Mouse (Mus musculus) liver, embryonic 15.5 days (tissue): ENCODE results near the gene Mrln. TPM values are rescaled to one million over a fixed set of nuclear protein-coding genes. Genes with fewer than 3 reads are reported as not detected.
A peak's percentile ranks its signal among the peaks of the same experiment; 100 is the strongest.

Source experiments
- ATAC-seq: fragments of 200-750 bp; cut with Nextera tagmentation; 2 replicates; pipeline ENCODE4 v1.8.0; 2017; ENCODE audit warnings: moderate number of reproducible peaks, mild to moderate bottlenecking, moderate library complexity; ENCODE audit not compliant: insufficient read depth
- H3K27ac ChIP-seq: fragments of 300-500 bp; sonication (generic); replicated peaks from 2 replicates; pipeline ENCODE4 v1.5.1; 2015; ENCODE audit warnings: mild to moderate bottlenecking, inconsistent platforms
- H3K27me3 ChIP-seq: fragments of 300-500 bp; sonication (generic); 2 replicates; pipeline ENCODE4 v1.6.1; 2015; ENCODE audit warnings: mild to moderate bottlenecking, inconsistent platforms
- H3K36me3 ChIP-seq: fragments of 300-500 bp; sonication (generic); replicated peaks from 2 replicates; pipeline ENCODE4 v1.6.1; 2015; ENCODE audit warnings: moderate library complexity, mild to moderate bottlenecking, inconsistent platforms
- H3K4me1 ChIP-seq: fragments of 300-500 bp; sonication (generic); replicated peaks from 2 replicates; pipeline ENCODE4 v1.6.1; 2015; ENCODE audit warnings: inconsistent platforms
- H3K4me2 ChIP-seq: fragments of 300-500 bp; sonication (generic); 2 replicates; pipeline ENCODE4 v1.6.1; 2015; ENCODE audit warnings: moderate library complexity, mild to moderate bottlenecking, inconsistent platforms
- H3K4me3 ChIP-seq: fragments of 300-500 bp; sonication (generic); replicated peaks from 2 replicates; pipeline ENCODE4 v1.5.1; 2015; ENCODE audit warnings: mild to moderate bottlenecking, inconsistent platforms
- H3K9ac ChIP-seq: fragments of 300-500 bp; sonication (generic); 2 replicates; pipeline ENCODE4 v1.6.1; 2015; ENCODE audit warnings: moderate library complexity, mild to moderate bottlenecking, inconsistent platforms
- H3K9me3 ChIP-seq: fragments of 300-500 bp; sonication (generic); replicated peaks from 2 replicates; pipeline ENCODE4 v1.6.1; 2016; ENCODE audit warnings: inconsistent platforms
- WGBS: fragments of 180-500 bp; shearing (Covaris S2); methylation state at CpG from one replicate; pipeline ENCODE4 v1.1.7; 2015; ENCODE audit warnings: mixed read lengths; ENCODE audit not compliant: insufficient replicate concordance; 5-methylcytosine and 5-hydroxymethylcytosine counted together
- polyA plus RNA-seq: library from polyadenylated mRNA; unstranded; fragments of >200 nt; fragmentation: Nextera tagmentation; extraction: Ambion mirVana; gene quantifications from 2 replicates; pipeline ENCODE4 v1.2.1, GENCODE M21; 2015

Mrln gene
- polyA plus RNA-seq: 1.2 TPM in 1 of 2 replicates, not detected in the other

DNA sequence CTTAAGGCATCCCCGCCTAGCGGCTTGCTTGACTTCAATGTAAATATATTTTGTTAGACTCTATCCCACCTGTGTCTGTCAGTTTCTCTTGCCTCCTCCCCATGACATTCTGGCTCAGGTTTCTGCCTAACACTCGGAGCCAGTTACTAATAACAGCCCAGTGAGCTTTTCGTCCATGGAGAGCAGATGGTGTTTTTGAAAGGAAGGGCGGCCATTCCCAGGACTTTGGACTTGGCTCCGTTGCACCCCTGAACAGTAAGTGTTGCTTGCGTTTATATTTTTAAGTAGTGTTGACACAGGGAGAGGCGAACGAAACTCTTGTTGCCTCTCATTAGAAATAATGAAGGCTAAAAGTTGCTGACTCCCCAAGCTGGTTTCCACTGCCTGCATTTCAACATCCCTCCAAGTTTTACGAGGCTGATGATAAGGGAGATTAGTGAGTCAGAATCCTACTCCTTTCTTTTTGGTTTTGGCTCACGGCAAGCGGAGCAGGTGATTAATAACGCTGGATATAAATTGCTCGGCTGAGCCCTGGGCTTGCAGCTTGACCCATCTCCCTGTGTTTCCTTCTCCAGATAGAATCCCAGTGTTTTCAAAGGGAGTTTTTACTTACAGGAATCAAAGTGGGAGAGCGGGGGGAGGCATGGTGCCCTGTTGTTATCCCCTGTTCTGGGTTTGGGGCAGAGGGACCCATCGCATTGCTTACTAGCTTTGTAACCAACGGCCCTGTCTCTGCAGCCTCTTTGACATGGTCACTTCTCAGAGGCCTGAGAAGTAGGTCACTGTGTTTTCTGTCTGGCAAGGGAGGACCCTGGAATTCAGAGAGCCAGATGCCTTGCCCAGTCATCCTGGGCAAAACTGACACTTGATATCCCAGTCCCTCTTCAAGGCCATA is at the start of gene Mrln:
TSS of gene Mrln (plus strand) at position 160 of the 895 bp plus-strand sequence.
- Histone ChIP-seq H3K4me3 (no peak within 1 kb of the TSS), H3K9me3 (no peaks in the 10 kb centered on the region), H3K4me2 (peak within 1 kb of the TSS; percentile 6; the same call in 1 of the 2 replicates), H3K4me1 (no peaks in the 10 kb centered on the region), H3K9ac (no peak within 1 kb of the TSS), H3K36me3 (no peaks in the 10 kb centered on the region), H3K27ac (no peak within 1 kb of the TSS), H3K27me3 (no peaks in the 10 kb centered on the region)
- 65% methylated on average over 17 of the region's 17 CpGs for WGBS
- no peak for ATAC-seq

DNA sequence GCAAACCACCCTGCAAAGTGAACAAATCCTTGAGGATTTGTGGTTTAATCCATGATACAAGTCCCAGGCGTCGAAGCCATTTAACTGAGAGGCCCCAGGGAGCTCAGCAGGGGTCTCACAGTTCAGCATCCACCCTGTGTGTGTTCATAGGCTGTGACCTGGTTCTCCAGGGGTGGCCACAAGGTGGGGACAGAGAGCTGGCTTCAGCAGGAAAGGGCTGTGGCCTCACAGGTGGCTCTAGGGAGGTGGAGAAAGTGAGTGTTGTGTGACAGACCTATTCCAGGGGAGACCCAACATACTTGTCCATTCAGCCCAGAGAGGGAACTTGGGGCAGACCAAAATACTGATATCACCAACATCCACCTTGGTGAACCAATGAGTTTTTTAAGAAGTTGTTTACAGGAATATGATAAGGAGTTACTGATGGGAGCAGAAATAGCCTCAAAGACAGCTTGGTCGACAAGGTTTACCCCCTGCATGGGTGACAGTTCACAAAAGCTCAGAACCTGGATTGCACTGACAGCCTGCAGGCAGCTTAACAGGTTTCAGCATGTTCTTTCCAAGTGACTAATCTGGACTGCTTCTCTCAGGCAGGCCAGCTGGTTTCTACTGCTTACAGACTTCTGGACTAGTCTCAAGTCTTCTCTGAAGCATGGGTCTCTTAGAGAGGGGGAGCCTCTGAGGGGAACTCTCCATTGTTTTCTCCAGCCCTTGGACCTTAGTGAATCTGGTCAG is 47.9 kb upstream of the Mrln start:
- H3K4me3 ChIP-seq: no peak overlapping the region
- no peak overlapping the region for H3K9ac ChIP-seq
- no peaks in the 10 kb centered on the region for H3K4me1 ChIP-seq
- WGBS: 83% methylated on average over 3 of the region's 3 CpGs
- peaks cover 72% of the 10 kb centered on the region for H3K36me3 ChIP-seq
- no peak overlapping the region for H3K27ac ChIP-seq
- no peak overlapping the region for H3K4me2 ChIP-seq
- no peaks in the 10 kb centered on the region for H3K27me3 ChIP-seq
- H3K9me3 ChIP-seq: no peaks in the 10 kb centered on the region
- peak; percentile 12; the same call in 1 of the 2 replicates for ATAC-seq

DNA sequence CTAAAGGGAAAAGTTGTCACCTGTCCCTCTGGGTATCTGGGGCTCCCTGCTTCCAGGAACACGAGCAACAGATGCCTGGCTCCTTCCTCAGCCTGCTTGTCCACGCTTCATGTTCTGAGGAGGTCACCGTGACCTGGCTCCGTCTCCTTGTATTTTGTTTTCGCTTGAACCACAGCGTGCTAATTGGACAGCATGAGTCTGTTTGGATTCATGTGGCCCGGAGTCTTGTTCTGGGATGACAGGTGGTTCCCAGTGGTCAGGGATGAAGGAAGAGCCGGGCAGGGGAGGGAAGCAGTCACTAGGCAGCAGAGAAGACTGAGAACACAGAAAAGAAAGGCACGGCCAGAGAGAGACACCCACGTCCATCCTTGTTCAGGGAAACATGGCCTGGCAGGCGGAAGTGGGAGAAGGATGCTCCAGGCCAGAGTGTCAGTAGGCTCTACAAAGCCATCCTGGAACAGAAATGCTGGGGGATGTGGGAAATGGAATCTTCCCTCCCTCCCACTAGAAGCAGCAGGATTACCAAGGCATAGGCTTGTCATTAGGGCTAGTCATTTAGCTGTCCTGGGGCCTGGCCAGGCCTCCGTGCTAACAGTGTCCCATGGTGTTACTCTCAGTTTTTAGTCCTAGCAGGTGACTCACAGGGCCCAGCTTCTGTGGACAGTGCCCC is 44.7 kb upstream of the Mrln start:
- 78% methylated on average over 12 of the region's 12 CpGs for WGBS
- H3K27me3 ChIP-seq: no peaks in the 10 kb centered on the region

DNA sequence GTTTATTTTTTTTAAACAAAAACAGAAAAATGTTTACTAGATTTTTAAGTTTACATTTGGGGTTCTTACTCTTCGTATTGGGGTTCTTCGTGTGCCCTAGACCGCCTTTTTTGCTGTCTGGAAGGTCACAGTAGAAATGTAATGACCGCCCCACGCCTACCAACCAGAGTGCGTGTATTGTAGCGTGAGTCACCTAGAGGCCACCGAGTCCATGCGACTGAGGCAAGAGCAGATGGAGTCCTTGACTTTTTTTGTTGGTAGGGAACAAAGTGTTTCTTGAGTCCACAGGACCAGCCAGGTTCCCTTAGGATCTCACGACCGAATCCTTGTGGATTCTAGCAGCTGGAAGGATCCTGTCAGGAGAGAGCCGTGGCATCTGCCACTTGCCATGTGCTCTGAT is 43.7 kb upstream of the Mrln start:
- no peaks in the 10 kb centered on the region for H3K27me3 ChIP-seq
- no peak overlapping the region for H3K4me2 ChIP-seq
- no peak overlapping the region for H3K4me3 ChIP-seq
- ATAC-seq: no peak
- H3K9ac ChIP-seq: no peak overlapping the region
- WGBS: 89% methylated on average over 12 of the region's 12 CpGs
- H3K9me3 ChIP-seq: no peaks in the 10 kb centered on the region
- H3K27ac ChIP-seq: no peak overlapping the region
- no peaks in the 10 kb centered on the region for H3K4me1 ChIP-seq
- peaks cover 38% of the 10 kb centered on the region for H3K36me3 ChIP-seq

More for the DNA sequence above, 44.7 kb upstream of the Mrln start:
- H3K27ac ChIP-seq: no peak overlapping the region
- H3K36me3 ChIP-seq: peaks cover 47% of the 10 kb centered on the region
- H3K4me1 ChIP-seq: no peaks in the 10 kb centered on the region
- no peak overlapping the region for H3K9ac ChIP-seq
- H3K4me2 ChIP-seq: no peak overlapping the region
- no peaks in the 10 kb centered on the region for H3K9me3 ChIP-seq
- ATAC-seq: no peak
- H3K4me3 ChIP-seq: no peak overlapping the region

DNA sequence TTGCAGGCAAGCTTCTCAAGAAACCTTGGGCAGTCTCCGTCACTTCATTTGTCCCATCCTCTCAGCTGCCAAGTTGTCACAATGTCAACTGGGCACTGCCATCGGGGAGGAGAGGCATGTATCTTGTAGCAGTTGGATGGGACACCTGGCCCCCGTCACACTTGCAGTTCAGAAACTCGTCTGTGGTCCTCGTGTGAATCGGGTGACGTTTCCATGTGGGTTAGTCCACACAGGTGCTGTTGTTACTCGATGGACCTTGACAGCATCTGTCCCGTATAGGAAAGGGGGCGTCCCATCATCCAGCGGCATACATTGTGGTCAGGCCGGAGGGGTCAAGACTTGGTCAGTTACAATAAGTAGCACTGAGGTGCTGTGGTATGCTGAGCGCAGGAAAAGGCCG is 43.0 kb upstream of the Mrln start:
- 86% methylated on average over 14 of the region's 14 CpGs for WGBS
- ATAC-seq: no peak
- Histone ChIP-seq H3K9ac (no peak overlapping the region), H3K27ac (no peak overlapping the region), H3K4me3 (no peak overlapping the region), H3K27me3 (no peaks in the 10 kb centered on the region), H3K36me3 (peaks cover 38% of the 10 kb centered on the region), H3K9me3 (no peaks in the 10 kb centered on the region), H3K4me1 (no peaks in the 10 kb centered on the region), H3K4me2 (no peak overlapping the region)

DNA sequence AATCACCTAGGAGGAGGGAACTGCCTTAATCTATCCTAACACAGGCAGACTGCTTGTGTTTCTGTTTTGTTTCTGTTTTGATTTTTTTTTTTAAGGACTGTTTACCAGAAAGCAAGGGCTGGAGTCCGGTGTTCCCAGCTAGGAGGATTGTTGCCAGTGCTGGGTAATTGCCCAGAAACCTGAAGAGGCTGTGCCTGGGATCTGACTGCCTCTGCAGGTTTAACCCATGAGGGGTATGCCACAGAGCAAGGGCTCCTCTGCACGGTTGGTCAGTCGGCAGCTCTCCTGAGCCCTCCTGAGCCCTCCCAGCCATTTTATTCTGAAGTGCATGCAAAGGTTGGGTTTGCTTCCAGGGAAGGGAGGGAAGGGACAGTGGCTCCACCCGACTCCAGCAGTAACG is 40.8 kb upstream of the Mrln start:
- ATAC-seq: no peak
- Histone ChIP-seq H3K9ac (no peak overlapping the region), H3K36me3 (peaks cover 43% of the 10 kb centered on the region), H3K27ac (no peak overlapping the region), H3K9me3 (no peaks in the 10 kb centered on the region), H3K4me2 (no peak overlapping the region), H3K4me1 (peaks cover 2% of the 10 kb centered on the region; the same call in 1 of the 2 replicates), H3K4me3 (no peak overlapping the region), H3K27me3 (no peaks in the 10 kb centered on the region)
- 67% methylated on average over 5 of the region's 5 CpGs for WGBS

DNA sequence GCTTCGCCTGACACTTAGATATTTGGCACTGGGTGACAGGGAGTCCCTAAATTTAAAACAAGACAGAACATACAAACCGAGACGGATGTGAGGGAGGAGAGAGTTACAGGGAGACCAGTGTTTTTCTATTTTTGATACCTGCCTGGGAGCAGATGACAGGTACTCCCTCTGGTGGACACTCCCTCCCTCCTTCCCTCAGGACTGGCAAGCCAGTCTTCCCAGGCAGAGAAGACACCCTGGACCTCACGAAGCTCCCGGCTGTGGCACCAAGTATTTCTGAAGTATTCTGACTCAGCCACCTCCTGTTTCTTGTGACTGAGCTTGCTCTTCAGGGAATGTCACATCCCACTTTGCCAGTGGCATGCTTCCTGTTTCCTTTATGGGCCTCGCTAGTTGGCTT is 38.6 kb upstream of the Mrln start:
- Histone ChIP-seq H3K9me3 (no peaks in the 10 kb centered on the region), H3K27me3 (no peaks in the 10 kb centered on the region), H3K36me3 (peaks cover 49% of the 10 kb centered on the region), H3K4me2 (no peak overlapping the region), H3K9ac (no peak overlapping the region), H3K27ac (no peak overlapping the region), H3K4me3 (no peak overlapping the region), H3K4me1 (peaks cover 2% of the 10 kb centered on the region; the same call in 1 of the 2 replicates)
- no peak for ATAC-seq
- 68% methylated on average over 6 of the region's 6 CpGs for WGBS

DNA sequence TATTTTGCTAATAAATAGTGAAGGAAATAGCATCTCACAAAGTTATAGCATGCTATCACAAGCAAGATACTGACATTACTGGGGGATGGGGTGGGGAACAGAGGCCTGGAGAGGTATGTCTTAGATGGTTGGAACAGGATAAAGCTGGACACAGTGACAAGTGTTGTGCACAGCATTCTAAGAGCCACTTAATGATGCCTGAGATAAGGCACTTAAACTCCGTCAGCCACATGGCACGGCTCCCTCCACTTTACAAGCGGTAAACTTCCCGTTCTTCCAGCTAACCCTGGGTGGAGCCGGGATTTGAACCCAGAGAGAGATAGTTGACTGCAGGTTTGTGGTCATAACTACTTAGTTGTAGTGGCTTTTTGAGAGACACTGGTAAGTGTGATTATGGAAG is 38.0 kb upstream of the Mrln start:
- H3K27me3 ChIP-seq: no peaks in the 10 kb centered on the region
- no peak overlapping the region for H3K9ac ChIP-seq
- H3K4me2 ChIP-seq: no peak overlapping the region
- H3K36me3 ChIP-seq: peaks cover 55% of the 10 kb centered on the region
- no peak overlapping the region for H3K4me3 ChIP-seq
- no peaks in the 10 kb centered on the region for H3K9me3 ChIP-seq
- 89% methylated on average over 5 of the region's 5 CpGs for WGBS
- H3K4me1 ChIP-seq: peaks cover 2% of the 10 kb centered on the region; the same call in 1 of the 2 replicates
- H3K27ac ChIP-seq: no peak overlapping the region
- ATAC-seq: no peak

DNA sequence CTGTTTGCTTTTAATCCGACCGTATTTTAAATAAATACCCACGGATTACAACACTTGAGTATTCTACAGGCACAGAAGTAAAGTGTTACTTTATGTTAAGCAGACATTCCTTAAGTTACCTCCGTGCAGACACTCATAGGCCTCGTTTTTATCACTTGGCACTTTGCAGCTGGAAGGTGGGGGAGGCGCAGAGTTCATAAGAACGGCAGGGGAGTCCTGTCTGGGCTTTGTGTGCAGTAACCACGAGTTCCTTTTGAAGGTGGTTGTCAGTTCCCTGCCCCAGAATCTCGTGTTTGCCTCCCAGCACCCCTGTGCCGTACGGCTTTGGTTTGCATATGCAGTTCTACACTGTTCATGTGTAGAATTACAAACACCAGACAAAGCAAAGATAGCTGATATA is 36.8 kb upstream of the Mrln start:
- WGBS: 59% methylated on average over 11 of the region's 11 CpGs
- ATAC-seq: no peak
- H3K36me3 ChIP-seq: peaks cover 63% of the 10 kb centered on the region

DNA sequence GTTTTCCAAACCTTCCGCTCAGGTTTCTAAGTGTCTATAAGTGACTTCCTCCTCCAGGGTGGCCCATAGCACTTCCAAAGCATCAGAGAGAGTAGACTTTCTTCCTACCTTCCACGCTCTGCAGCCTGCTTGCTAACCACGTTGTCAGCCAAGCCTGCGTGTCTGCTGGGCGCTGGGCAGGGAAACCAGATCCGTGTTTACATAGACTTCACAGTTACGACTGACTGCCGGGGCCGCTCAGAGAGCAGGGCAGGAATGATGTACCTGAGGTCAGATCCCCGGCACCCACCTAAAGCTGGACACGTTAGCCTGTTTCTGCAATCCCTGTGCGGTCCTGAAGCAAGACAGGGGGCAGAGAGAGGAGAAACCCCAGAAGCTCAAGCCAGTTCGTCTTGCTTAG is 36.1 kb upstream of the Mrln start:
- 77% methylated on average over 13 of the region's 13 CpGs for WGBS
- no peak overlapping the region for H3K4me2 ChIP-seq
- peaks cover 63% of the 10 kb centered on the region for H3K36me3 ChIP-seq

More for the DNA sequence above, 36.8 kb upstream of the Mrln start:
- no peak overlapping the region for H3K4me3 ChIP-seq
- peaks cover 2% of the 10 kb centered on the region; the same call in 1 of the 2 replicates for H3K4me1 ChIP-seq
- H3K27ac ChIP-seq: no peak overlapping the region
- no peaks in the 10 kb centered on the region for H3K9me3 ChIP-seq
- no peak overlapping the region for H3K4me2 ChIP-seq
- H3K9ac ChIP-seq: no peak overlapping the region
- no peaks in the 10 kb centered on the region for H3K27me3 ChIP-seq

DNA sequence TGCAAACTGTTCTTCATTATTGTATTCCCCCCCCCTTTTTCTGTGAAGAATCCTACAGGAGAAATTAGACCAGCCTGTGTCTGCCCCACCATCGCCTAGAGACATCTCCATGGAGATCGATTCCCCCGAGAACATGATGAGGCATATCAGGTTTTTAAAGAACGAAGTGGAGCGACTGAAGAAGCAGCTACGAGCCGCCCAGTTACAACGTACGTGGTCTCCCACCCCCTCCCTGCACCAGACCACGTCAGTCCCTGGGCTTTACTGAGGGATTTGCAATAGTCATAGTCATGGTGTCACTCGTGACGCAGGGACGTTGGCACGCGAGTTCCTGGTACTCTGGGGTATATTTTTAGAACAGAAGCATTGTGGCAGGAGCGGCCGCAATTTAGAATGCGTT is 35.4 kb upstream of the Mrln start:
- H3K36me3 ChIP-seq: peaks cover 69% of the 10 kb centered on the region
- no peak overlapping the region for H3K4me3 ChIP-seq
- 82% methylated on average over 18 of the region's 18 CpGs for WGBS
- H3K27me3 ChIP-seq: no peaks in the 10 kb centered on the region
- no peak overlapping the region for H3K9ac ChIP-seq
- peaks cover 2% of the 10 kb centered on the region; the same call in 1 of the 2 replicates for H3K4me1 ChIP-seq
- no peak overlapping the region for H3K4me2 ChIP-seq
- no peaks in the 10 kb centered on the region for H3K9me3 ChIP-seq
- no peak for ATAC-seq
- no peak overlapping the region for H3K27ac ChIP-seq

More for the DNA sequence above, 36.1 kb upstream of the Mrln start:
- Histone ChIP-seq H3K27me3 (no peaks in the 10 kb centered on the region), H3K4me1 (peaks cover 2% of the 10 kb centered on the region; the same call in 1 of the 2 replicates), H3K9me3 (no peaks in the 10 kb centered on the region), H3K9ac (no peak overlapping the region), H3K4me3 (no peak overlapping the region), H3K27ac (no peak overlapping the region)
- ATAC-seq: peak; percentile 49
